Mouse (Mus musculus) gastrocnemius, postnatal 10 days (tissue): Measurements from ENCODE around the gene S100a16. TPM values are rescaled to one million over a fixed set of nuclear protein-coding genes. Genes with fewer than 3 reads are reported as not detected.

Source experiments
- DNase-seq: peaks from one replicate; pipeline ENCODE4 v3.0.0; 2021; ENCODE audit warnings: mixed read lengths
- total RNA-seq, 2 experiments: library from RNA; stranded (reverse); gene quantifications; 2 replicates each; pipeline ENCODE4 v1.2.3; 2021

S100a16 gene
- total RNA-seq, 2 experiments from 2014 or later: 124 to 128 TPM

GRCm38 (mm10) chr3:90586016-90586643, 49.1 kb downstream of the S100a16 start:
- DNase-seq: peak; percentile 16

- peak; percentile 54 for DNase-seq
Measured at GRCm38 (mm10) chr3:90586906-90587305, 49.9 kb downstream of the S100a16 start.

DNA sequence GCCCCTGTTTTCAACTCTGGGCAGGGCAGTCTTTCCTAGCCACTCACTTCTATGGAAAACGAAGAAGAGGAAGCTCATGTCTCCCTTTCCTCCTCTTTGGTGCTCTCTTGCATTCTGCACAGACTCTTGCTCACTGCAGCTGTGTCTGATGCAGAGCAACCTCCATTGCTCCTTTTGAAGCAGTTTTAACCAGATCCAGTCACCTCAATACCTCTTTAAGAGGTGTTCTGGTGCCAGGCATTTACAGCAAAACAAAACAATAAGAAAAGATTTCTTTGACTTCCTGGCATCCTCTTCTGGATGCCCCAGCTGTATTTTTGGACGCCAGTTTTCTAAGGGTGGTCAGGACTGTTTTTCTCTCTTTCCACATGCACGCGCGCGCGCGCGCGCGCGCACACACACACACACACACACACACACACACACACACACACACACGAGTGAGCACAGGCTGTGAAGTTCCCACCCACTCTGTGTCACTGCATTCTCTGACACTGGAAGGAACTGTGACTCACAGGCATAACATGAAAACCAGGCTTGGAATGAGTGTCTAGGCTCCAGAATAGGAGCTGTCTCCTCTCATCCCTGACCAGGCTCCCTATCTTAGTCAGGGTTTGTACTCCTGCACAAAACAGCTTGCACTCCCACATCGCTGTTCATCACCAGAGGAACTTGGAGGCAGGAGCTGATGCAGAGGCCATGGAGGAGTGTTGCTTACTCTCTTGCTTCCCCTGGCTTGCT, 50.5 kb downstream of the S100a16 start:
- DNase-seq: no peak

- DNase-seq: no peak
Measured at GRCm38 (mm10) chr3:90589390-90589789, 52.3 kb downstream of the S100a16 start.

DNA sequence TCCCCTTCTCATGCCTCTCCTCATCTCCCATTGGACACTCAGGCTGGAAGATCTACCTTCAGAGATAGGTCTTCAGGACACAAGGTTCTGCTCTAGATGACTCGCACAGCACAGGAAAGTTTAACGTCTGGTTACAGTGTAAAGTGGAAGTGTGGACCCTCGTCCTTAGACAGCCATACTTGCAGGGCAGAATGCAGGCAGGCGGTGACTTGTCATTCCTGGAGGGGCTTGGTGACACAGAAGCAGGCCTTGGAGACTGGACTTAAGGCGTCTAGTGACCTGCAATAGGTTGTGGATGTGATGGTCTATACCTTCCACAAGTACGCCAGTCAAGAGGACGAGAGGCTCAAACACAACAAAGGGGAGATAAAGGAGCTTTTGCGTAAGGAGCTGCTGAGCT, 52.9 kb downstream of the S100a16 start, which contains the start of gene S100a2:
TSS of gene S100a2 (plus strand) at position 301 of the 400 bp plus-strand sequence.
- no peak for DNase-seq

Other genes starting within 250 kb of the S100a16 start
- 10 to 100 TPM; 48.5 to 57.8 TPM for gene Gatad2b, start 244.1 kb upstream of the S100a16 start, total RNA-seq
- gene Slc27a3, start 147.3 kb upstream of the S100a16 start, total RNA-seq: 1 to 10 TPM; 2.1 to 3.4 TPM
- 10 to 100 TPM; 18.4 to 24.3 TPM for gene Ints3, start 103.6 kb upstream of the S100a16 start, total RNA-seq
- 10 to 100 TPM; 18.7 to 21.4 TPM for gene Npr1, start 71.4 kb upstream of the S100a16 start, total RNA-seq
- gene Ilf2, start 61.1 kb upstream of the S100a16 start, total RNA-seq: 10 to 100 TPM; 46.4 to 50.3 TPM
- gene Snapin, start 46.2 kb upstream of the S100a16 start, total RNA-seq: 10 to 100 TPM; 63.2 to 67.2 TPM
- gene Chtop, start 27.8 kb upstream of the S100a16 start, total RNA-seq: 100 to 1,000 TPM; 103 to 108 TPM
- 10 to 100 TPM; 37.5 to 44.2 TPM for gene S100a1, start 22.9 kb upstream of the S100a16 start, total RNA-seq
- gene S100a13, start 22.8 kb upstream of the S100a16 start, total RNA-seq: 10 to 100 TPM; 15.8 to 17.9 TPM
- under 1 TPM in 1 of 2 experiments, not detected in 1; 0.23 TPM for gene S100a14, start 10.4 kb upstream of the S100a16 start, total RNA-seq
- gene S100a3, start 23.3 kb downstream of the S100a16 start, total RNA-seq: 1 to 10 TPM in 1 of 2 experiments, under 1 TPM in 1; 0.49 to 1.6 TPM
- not detected for gene S100a2, start 53.0 kb downstream of the S100a16 start, total RNA-seq
- gene Gm42674, start 64.7 kb downstream of the S100a16 start, total RNA-seq: not detected
- 10 to 100 TPM in 1 of 2 experiments, 1 to 10 TPM in 1; 9.6 to 20.1 TPM for gene S100a4, start 66.5 kb downstream of the S100a16 start, total RNA-seq
- not detected for gene S100a5, start 71.3 kb downstream of the S100a16 start, total RNA-seq
- gene S100a6, start 75.6 kb downstream of the S100a16 start, total RNA-seq: 100 to 1,000 TPM in 1 of 2 experiments, 10 to 100 TPM in 1; 83.2 to 102 TPM
- not detected for gene S100a7a, start 116.8 kb downstream of the S100a16 start, total RNA-seq
- gene S100a8, start 131.7 kb downstream of the S100a16 start, total RNA-seq: 10 to 100 TPM in 1 of 2 experiments, under 1 TPM in 1; 0.94 to 42.3 TPM
- gene S100a9, start 158.5 kb downstream of the S100a16 start, total RNA-seq: 10 to 100 TPM in 1 of 2 experiments, under 1 TPM in 1; 0.70 to 44.4 TPM
- gene Pglyrp4, start 189.7 kb downstream of the S100a16 start, total RNA-seq: not detected
- gene Gm5849, start 240.6 kb downstream of the S100a16 start, total RNA-seq: not detected